Mouse (Mus musculus) MN1 (cell line): ENCODE measurements around the gene Htra2.
A peak's percentile ranks its signal among the peaks of the same experiment; 100 is the strongest.

ENCODE experiments used
- DNase-seq: peaks from one replicate; pipeline ENCODE4 v3.0.0-alpha.2; 2016; ENCODE audit warnings: low spot score

The Htra2 gene

DNA sequence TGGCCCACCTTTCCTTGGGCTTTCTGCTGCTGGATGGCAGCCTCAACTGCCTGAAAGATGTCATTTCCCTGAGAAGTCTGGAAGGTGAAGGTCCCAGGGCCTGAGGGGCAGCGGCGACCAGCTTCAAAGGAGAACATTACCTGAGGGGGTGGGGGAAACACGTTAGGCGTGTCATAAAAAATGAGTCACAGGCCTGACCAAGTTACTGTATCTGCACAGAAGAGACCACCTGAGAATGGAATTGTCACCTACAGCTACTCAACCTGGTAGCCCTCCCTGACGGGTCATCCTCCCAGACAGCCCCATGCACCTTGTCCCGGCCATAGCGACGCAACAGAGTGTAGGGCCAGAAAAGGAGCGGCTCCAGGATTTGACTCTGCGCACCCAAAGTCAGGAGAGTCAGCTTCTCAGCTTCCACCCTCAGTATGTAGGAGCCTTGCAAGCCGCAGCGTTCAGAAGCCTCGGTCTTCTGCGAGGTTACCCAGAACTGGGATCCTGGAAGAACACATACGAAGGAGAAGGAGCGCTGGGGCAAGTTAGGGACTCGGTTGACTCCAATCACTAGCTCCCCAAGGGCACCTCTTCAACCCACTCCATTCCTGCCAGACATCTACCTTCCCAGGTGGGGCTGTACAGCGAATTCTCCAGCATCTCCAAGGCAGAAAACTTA, 23.0 kb downstream of the Htra2 start:
- DNase-seq: no peak

DNA sequence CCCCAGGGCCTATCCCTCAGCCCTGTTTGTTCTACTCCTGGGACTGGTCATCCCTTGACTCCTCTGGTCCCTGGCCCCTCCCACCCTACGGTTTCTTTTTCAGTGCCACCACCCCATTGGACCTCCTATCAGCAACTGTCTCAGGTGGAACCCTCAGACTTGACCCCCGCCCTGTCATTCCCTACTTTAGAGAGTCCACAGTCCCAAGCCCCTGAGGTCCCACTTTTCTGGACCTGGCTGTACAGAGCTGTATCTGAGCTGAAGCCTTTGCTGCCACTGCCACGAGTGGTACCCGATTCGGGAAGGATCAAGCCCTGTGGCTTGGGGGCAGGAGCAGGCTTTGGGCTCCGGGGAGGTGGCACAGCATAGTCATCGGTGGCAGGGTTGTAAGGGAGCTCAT, 24.0 kb downstream of the Htra2 start:
- DNase-seq: no peak

DNA sequence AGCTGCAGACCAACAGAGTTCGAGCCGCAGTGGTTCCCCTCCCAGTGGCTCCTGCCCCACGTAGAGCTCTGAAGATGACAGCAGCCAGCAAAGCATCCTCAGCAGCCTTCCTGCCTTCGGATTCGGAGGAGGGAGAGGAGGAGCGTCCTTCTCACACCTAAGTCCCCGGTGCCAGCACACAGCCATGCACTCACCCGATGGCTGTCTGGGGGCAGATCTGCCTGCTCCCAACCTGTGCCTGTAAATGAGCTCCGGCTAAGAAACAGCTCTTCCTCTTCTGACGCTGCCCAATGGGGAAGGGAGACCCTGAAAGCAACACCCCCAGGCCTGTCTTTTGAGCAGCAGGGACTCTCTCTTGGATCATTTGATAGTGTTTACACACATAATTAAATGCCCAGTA, 25.3 kb downstream of the Htra2 start:
- no peak for DNase-seq

DNA sequence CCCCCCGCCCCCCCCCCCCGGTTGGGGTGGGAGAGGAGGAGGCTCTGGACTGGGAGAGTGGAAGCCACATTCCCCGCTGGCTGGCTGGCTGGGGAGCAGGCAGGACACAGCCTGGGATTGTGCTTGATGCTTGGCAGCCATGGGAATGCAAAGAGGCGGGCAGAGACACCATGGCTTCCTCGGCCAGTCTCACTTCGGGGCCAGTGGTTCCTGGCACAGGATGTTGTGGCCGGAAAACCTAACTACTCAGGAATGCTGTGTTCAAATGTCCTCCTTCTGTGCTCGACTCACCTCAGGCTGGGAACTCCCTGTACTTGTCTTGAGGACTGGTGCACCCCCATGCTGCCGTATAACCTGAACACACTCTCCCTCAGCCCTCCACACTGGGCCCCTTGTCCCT, 27.4 kb downstream of the Htra2 start:
- no peak for DNase-seq

DNA sequence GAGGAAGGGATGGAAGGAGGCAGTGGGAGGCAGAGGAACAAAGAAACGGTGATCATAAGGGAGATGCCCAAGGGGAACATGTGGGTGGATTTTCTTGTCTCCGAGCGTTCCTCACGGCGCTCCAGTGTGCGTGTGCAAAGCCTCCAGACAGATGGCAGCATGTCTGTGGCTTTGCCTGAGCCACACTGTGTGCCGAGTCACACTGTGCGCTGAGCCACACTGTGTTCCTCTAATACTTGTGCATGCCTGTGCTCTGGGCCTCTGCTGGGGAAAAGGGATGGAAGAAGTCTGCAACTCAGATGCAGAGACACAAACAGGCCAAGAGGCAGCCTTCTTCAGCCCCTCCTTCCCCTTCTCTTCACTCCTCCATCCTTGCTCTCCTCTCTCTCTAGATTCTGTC, 27.8 kb downstream of the Htra2 start:
- no peak for DNase-seq

DNA sequence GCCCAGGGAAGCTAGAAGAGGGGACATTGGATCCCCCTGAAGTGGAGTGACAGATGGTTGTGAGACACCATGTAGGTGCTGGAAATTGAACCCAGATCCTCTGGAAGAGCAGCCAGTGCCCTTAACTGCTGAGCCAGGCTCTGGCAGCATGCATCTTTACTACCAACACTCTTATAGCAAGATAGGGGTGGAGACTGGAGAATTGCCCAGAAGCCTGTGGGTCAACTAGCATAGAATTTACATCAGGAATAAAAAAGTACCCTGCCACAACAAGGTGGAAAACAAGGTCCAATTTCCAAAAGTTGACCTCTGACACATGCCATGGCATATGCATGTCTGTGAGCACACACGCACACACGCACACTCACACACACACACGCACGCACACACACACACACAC, 29.9 kb downstream of the Htra2 start:
- no peak for DNase-seq

DNA sequence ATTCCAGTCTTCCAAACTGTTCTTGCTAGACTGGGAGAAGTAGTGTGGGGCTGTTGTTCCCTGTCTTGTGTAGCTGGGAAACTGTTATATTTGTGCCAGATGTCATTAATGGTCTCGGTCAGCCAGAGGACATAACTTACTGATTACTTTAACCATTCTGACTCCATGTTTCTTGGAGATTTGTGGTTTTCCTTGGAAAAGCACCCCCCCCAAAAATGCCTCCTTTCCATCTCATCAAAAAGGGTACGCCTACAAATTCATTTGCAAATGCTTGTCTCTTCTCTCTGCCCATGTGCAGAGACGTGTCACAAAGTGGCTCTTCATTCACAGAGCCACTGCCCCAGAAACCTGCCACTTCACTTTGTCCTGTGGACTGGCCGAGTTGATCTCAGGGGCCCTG, 30.7 kb downstream of the Htra2 start:
- DNase-seq: no peak

DNA sequence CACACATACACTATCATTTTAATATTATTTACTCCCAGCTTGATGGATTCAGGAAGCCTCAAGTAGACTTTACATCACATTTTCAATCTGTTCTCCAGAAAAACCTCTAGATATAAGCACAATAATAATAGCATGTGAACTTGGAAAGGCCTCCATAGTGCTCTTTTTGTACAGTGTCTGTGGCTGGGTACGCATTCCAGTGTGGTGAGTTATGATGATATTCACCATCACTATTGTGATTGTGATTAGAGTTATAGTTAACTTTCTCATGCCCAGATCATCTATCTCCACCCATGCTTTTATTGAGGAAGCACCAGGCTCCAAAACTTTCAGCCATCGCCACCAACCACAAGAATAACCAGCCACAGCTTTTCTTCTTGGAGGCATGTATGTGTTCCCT, 31.3 kb downstream of the Htra2 start:
- DNase-seq: no peak

DNA sequence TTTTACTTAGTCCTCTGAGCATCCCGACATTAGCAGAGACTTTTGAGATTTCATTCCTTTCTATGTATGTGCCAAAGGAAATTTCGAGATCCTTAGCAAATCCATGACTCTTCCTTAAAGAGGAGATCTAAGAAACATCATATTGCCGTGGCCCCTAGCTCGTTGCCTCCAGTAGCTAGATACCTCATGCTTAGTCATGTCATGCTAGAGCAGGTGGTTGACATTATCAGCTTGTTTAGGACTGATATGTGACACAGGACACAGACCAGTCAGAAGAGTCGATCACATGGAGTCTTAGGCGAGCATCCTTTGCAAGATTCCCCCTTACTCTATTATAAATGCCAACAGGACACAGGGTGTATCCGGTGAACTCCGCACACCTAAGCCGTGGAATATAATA, 32.1 kb downstream of the Htra2 start:
- DNase-seq: no peak

DNA sequence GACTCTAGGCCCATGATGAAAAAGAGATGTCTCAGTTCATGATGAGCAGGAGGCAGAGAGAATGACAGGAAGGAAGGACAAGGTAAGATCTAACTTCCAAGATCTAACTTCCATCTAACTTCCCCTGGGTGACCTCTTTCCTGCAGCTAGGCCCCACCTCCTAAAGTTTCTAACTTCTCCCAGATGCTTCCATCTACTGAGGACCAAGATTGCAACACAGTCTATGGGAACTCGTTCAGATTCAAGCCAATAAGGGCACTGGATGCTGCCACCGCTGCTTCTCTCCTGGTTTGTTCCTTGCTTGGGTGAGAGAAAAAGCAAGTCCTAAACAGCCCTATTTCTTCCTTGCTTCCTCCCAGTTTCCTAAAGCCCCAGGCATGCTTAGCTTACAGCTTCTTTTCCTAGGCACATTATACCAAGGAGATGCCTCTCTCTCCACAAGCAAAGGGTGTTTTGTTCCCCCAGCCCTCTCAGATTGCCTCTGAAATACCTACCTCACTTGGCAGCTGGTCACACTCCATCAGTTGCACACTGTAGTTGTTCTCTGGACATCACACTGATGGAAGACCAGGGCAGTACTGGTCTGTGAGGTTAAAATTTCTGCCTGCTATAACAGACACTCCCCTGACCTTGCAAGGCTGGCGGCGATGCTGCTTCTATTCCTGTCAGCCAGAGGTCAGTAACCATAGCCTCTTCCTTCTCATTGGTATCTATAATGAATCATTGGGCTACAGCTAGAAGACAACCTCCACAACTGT, 34.1 kb downstream of the Htra2 start:
- no peak for DNase-seq

DNA sequence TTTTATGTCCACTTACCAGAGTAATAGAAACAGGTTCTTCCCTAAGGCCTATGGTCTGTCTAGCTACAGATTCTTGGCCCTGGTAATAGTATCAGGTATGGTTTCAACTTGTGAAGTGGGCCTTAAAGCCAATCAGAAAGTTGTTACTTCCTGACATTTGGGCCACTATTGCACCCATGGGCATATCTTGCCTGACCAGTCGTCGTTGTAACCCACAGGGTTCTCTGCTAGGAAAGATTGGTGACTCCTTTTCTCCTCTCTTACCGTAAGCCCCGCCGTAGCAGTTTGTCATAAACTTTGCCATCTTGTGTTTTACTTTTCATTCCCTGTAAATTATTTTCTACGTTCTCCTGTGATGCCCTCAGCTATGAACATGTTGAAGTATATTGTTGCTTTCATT, 35.0 kb downstream of the Htra2 start:
- no peak for DNase-seq

DNA sequence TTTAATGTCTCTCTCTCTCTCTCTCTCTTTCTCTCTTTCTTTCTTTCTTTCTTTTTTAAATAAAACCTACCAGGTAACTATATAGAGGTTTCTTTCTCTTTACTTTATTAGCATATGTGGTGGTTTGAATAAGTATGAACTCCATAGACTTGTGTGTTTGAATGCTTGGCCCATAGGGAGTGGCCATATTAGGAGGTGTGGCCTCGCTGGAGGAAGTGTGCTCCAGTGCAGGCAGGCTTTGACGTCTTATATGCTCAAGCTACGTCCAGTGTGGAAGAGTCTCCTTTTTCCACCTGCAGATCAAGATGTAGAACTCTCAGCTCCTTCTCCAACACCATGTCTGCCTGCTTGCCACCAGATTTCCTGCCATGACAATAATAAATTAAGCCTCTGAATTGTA, 36.0 kb downstream of the Htra2 start:
- no peak for DNase-seq

DNA sequence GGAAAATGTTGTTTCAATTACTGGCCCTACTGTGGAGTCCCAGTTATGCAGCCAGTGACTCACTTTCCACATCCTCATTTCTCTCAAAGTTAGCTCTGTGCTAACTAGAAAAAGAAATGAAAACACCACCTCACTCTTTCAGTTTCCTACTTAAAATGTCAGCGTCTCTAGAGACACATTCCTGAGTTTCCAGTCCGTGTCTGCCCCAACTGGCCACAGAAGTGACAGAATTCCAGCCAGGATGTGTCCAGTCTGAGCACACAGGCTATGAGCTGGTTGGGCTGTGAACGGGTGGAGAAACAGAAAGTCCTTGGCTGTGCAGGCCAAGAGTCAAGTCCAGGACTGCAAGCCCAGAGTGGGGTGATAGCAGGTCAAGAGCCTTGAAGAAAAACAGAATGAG, 37.9 kb downstream of the Htra2 start:
- no peak for DNase-seq

DNA sequence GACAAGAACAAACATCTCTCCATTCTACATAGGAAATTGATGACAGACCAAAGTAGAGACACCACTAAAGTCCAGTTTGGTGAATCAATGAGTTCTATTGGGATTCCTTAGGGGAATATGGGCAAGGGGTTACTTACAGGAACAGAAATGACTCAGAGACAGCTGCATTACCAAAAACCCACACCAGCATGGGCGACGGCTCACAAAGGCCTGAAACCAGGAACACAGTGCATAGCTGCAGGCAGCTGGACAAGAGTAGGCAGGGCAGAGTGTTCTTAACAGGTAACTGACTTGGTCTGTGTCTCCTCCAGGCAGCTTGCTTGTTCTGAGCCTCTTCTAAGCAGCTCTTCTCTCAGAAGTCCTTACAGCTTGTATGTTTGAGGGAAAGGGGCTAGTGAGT, 39.3 kb downstream of the Htra2 start:
- DNase-seq: no peak

DNA sequence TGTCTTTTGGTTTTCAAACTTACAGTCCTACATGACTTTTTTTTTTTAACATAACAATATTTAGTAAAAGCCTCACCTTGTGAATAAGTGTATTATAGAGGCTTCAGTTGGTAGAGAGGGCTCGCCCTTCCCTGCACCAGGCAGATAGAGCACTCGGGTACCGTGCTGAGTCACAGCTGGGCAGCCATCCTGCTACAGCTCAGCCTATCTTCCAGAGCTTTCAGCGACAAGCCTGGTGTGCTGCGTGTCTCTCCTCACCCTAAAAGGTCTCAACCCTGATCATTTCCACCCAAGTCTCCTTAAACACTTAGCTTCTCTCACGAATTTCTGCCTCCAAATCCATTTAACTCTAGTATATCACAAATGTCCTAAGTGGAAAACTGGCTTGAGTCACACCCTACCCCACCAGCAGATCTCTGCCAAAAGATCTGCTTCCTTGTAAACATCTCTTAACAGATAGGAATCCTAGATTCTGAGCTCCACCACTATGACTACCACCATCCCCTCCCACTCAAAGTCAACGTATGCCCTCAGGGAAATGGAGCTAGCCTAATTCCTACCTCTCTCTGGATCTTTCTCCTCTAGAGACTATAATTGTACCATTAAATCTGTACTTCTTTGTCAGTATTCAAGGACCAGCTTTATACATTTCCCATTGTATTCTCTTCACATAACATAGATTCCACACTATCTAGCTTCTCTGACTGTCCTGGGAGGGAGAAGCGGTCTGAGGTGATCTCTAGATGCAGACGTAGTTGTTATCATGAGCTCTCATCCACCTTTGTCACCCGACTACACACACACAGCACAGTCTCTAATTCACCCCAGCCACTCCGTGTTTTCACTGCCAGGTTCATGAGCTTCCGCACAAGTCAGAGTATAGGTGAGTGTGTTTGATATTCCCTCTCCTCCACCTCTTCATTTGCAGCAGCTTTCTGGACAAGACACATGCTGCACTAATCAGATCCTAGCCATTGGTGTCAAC, 40.3 kb downstream of the Htra2 start:
- peak; percentile 49 for DNase-seq

DNA sequence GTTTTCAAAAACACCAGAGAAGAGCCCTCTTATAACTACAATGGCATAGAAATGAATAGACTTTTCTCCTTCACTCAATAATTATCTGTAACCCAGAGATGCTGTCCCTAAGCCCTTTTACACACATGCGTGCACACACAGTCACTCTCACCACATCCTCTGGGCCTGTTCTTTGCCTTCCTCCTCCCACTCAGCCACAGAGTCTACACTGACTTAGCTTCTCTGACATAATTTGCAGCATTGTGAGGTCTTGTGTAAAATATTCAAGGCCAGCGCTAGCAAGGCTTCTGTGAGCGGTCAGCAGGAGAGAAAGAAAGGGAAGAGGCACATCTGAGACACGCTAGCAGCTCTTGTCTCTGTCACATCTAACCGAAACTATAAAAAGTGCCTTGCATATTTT, 41.6 kb downstream of the Htra2 start:
- DNase-seq: no peak

DNA sequence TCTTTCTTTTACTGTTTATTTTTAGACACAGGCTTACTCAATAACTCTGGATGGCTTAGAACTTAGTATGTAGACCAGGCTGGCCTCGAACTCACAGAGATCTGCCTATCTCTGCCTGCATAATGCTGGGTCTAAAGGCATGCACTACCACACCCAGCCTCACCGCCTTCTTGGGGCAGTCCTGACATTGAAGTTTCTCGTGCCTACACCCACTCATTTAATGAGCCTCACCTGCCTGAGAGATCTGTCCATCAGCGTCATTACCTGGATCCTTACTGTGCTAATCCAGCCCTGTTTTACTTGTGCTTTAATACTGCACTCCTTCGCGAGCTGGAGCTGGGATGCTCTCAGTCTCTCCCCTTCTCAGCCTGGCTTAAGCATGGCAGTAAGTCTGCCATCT, 43.3 kb downstream of the Htra2 start:
- DNase-seq: no peak

DNA sequence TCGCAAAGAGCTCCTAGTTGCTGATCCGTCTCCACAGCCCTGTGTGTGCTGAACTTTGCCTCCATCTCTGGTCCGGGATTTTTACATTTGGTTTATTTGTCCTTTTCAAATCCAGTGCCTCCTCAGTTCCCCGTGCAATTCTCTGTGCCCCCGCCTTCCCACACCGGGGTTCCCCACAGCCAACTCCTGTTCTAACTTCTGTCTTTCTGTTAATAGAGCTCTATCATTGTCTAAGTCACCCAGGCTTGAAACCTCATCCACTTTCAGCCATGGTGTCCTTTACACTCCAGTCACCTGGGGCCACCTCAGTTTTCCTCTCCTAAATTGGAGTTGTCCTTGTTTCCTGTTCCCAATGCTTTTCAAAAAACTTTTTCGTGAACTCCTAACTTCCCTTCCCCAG, 43.8 kb downstream of the Htra2 start:
- DNase-seq: no peak

DNA sequence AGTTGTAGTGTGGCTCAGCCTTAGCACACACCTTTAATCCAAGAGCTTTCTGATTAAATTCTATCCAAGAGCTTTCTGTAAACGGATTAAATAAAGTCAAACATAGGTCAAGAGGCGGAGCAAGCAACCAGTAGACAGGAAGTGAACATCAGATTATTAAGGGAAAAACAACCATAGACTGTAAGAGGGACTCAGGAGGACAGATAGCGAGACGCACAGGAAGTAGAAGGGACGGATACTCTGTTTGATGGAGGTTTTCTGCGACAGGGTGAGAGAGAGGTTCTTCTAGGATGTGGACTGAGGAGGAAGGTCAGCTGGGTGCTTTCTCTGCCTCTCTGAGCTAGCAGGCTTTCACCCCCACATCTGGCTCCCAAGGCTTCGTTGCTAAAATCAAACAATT, 45.1 kb downstream of the Htra2 start:
- DNase-seq: peak; percentile 7

DNA sequence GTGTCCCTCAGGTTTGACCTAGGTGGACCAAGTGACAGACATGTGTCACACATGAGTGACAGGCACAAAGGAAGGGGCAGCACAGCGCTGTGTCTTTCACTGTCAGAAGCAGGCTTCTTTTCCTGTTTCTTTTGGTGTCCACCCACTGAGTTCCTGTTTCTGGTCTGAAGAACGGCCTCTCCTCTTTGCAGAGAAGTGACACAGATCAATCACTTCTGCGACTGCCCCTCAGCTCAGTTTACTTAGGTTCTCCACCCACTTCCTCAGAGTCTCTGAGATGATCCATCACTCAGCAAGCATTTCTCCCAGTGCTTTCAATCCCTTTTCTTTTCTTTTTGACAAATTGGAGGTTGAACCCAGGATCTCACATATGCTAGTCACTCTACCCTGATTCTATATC, 46.4 kb downstream of the Htra2 start:
- DNase-seq: no peak

DNA sequence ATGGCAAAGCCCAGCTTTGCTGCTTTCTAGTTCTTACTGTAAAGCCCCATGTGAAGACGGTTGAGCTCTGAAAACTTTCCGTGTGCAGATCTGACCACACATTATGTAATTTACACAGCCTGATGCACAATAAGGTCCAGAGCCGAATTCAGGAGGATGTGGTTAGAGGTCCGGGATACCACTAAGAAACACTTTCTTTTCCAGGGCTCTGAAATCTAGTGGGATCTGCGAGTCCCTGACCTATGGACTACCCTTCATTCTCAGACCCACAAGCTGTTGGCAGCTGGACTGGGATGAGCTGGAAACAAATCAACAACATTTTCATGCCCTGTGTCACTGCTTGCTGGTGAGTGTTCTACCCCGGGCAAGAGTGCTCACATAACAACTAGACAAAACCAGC, 49.0 kb downstream of the Htra2 start:
- DNase-seq: no peak

DNA sequence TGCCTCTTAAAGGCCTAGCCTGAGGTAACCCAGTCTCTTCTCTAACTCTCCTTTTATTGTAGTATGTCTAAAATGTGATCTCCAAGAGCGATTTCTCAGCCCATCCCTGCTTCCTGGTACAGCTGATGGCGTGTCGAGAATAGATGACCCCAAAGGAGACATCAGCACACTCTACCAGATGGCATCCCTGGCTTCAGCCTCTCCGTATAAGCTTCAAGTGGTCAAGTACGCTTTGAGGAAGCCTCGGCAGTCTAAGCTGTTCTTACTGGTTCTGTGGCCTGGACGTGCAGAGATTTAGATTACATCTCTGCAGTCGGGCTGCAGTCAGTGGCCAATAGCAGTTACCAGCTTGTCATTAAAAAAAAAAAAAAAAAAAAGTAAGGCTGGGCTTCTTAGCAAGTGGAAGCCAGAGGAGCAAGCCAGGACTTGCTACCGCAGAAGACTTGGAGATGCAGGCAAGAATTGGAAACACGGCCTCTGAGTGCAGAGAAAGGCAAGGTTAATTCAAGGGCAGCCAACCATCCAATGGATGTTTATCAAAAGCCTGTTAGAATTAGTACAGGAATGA, 49.5 kb downstream of the Htra2 start:
- DNase-seq: no peak

DNA sequence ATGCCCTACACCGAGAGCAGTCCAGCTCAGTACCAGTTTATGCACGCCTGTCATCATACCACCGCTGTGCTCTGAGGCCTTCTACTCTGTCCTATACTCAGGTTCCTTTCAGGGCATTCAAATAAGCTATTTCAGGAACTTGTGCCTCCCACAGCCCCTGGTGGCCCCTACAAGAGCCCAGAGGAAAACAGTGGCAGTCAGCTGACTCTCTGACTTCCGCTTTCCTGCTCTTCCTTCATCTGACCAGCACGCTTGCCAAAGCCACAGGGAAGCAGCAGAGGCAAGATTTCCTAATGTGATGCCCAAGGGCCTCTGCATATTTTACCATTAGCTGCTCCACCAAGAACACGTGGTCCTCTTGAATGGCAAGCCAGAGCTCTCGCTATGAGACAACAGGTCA, 50.2 kb downstream of the Htra2 start:
- DNase-seq: peak; percentile 16
